Mouse (Mus musculus) adrenal gland, postnatal 36 days (tissue): Measurements from ENCODE around the gene Epb41l1. TPM values are rescaled to one million over a fixed set of nuclear protein-coding genes. Genes with fewer than 3 reads are reported as not detected.

Experiments used
- DNase-seq, 2 experiments: peaks; one replicate each; pipeline ENCODE4 v3.0.0; 2021; ENCODE audit warnings: mixed read lengths in 1 of 2
- total RNA-seq, 2 experiments: library from RNA; stranded (reverse); gene quantifications; 2 replicates each; pipeline ENCODE4 v1.2.3; 2021

Gene Epb41l1
- total RNA-seq, 2 experiments from 2014 or later: 49.7 to 67.5 TPM

DNA sequence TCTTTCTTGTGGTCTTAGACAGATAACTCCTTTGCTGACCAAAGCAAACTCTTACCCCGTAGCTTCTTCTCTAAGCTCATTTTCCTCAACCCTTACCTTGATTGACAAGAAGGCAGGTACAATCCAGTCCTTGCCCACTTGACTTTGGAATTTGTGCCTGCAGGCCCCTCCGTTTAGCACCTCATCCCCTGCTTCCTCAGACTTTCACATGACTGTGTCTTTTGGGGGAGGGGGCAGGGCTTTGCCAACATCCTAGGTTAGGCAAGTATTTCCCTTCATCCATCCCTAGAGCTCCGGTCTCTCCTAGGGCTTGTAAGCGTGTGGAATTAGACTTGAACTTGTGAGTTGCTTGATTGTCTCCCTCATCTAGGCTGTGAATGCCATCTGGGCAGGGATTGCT, 3.0 kb downstream of the Epb41l1 start:
- no peak for DNase-seq

GRCm38 (mm10) chr2:156425618-156426017, 4.9 kb downstream of the Epb41l1 start:
- no peak for DNase-seq

DNA sequence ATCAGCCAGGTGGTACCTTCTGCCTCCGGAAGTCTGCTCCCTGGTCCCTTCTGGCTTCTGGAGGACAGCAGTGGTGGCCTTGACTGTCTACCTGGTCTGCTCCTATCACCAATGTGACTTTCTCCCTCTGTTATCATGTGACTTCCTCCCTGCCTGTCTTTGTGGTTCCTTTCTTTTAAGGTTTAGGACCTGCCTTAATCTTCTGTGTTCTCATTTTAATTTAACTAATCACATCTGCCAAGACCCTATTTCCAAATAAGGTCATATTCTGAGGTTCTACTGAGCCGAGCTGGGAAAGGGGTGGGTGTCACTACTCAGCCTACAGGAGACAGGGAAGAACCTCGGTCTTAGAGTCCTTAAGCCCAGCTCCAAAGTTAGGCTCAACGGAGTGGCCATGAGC, 5.4 kb downstream of the Epb41l1 start:
- DNase-seq: no peak

GRCm38 (mm10) chr2:156429836-156430235, 9.1 kb downstream of the Epb41l1 start:
- DNase-seq: no peak

DNA sequence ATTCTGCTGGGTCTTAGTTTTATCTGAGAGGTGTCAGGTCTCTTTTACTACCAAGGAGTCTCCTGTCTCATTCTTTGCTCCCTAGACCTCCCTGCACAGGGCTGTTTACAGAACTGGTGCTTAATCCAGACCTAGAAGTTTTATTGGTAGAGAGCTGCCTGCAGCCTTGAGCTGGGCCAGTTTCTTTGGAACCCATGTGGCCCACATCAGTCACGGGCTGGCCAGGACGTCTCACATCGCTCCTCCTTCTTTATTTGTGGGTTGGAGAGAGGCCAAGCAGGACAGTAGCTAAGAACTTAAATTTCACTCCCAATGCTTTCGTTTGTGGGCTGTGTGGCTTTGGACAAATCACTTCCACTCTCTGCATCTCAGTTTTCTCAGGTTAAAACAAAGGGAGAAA, 9.6 kb downstream of the Epb41l1 start:
- DNase-seq: peak; percentile 69 to 70

GRCm38 (mm10) chr2:156431409-156431808, 10.7 kb downstream of the Epb41l1 start:
- no peak for DNase-seq

DNA sequence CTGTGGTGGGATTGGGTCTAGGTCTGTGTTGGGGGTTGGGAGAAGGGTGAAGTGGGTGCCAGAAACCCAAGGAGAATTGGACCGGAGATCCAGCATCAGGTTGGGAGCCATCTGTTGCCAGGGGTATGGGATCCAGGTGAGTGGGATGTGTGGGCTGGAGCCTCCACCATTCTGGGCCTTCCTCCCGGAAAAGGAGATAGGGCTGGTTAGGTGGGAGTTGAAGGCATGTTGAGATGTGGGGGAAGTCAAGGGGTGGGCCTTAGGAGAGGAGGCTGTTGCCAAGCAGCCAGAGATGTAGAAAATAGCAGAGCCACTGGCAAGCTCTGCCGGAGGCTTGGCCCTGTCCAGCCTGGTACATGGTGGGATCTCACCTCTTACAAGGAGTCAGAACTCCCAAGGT, 11.4 kb downstream of the Epb41l1 start:
- DNase-seq: no peak

GRCm38 (mm10) chr2:156432874-156433868, 12.5 kb downstream of the Epb41l1 start:
- peak; percentile 82 to 85 for DNase-seq

- DNase-seq: no peak
These were observed 16.9 kb downstream of the Epb41l1 start for GRCm38 (mm10) chr2:156437637-156438036.

DNA sequence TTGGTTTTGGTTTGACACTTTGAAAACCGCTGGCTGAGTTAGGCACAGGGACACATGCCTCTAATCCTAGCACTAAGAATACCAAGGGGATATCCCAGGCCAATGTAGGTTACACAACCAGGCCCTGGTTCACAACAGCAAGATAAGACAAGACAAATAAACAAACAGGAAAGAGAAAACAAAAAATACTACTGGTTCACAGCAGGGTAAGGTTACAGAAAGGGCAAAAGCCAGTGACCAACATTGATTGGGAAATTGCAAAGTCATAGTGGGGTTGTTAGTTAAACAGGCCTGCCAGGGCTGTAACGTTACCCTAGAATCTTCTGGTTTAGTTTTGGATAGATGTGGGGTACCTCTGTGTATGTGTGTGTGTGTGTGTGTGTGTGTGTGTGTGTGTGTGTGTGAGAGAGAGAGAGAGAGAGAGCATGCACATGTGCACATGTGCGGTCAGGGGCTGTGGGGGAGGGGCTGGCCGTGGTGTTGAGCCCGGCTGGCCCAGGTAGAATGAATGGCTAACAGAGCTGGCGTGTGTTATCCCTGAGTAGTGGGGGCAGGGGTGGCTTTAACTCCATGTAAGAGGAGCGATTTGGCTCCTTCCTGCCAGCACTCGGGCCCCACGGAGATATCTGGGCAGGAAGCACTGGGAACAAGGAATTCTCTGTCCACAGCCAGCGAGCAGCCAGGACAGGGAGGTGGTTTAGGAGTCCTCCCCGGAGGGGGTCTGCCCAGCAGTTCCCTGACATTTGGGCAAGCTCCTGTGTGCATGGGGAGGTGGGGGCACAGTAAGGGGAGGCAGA, 19.2 kb downstream of the Epb41l1 start:
- peak in 1 of 2 experiments; percentile 40 for DNase-seq

GRCm38 (mm10) chr2:156441909-156442308, 21.2 kb downstream of the Epb41l1 start:
- DNase-seq: no peak

GRCm38 (mm10) chr2:156443323-156443722, 22.6 kb downstream of the Epb41l1 start:
- no peak for DNase-seq

DNA sequence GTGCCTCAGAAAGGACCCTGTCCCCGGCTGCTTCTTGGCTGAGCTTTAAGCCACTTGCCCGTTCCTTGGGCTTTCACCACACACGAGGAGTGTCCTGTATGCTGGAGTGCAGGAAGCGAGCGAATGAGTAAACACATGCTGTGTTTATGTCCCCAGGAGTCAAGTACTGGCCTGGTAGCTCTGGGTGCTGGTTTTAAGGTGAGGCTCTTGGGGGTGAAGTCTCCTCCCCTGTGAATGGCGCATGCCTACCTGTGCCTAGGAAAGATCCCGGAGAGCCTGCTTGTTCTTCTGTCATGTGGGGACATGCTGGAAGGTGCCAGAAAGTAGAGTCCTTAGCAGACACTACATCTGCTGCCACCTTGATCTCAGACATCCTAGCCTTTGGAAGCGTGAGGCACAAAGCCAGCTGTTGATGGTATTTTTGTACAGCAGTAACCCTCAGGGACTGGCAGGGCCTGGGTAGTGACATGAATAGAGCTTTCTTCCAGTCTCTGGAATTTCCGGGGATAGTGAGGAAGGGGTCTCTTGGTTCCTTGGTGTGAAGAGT, 25.9 kb downstream of the Epb41l1 start:
- DNase-seq: no peak

- DNase-seq: peak; percentile 34 to 61
These were observed 26.9 kb downstream of the Epb41l1 start for GRCm38 (mm10) chr2:156447413-156448295.

GRCm38 (mm10) chr2:156451225-156452148, 30.8 kb downstream of the Epb41l1 start:
- DNase-seq: peak in 1 of 2 experiments; percentile 39

DNA sequence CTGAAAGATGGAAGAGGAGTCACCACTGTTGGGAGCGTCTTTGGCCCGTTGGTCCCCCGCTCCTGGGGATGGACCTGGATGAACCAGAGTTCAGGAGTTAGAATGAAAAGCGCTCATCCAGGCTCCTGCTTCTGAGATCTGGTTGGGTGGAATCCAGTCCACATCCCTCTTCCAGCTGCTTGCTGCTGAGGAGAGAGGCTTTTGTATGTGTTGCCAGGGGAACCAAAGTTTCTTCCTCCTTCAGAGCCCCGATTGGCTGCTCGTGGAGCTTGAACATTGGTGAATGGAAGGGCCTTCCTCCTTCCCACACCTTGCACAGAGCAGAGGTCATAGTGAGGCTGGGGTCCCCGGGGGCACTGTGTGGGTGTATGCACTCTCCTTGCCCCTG, 31.4 kb downstream of the Epb41l1 start:
- DNase-seq: no peak

- peak; percentile 90 to 94 for DNase-seq
These were observed 33.1 kb downstream of the Epb41l1 start for GRCm38 (mm10) chr2:156453822-156454221.

DNA sequence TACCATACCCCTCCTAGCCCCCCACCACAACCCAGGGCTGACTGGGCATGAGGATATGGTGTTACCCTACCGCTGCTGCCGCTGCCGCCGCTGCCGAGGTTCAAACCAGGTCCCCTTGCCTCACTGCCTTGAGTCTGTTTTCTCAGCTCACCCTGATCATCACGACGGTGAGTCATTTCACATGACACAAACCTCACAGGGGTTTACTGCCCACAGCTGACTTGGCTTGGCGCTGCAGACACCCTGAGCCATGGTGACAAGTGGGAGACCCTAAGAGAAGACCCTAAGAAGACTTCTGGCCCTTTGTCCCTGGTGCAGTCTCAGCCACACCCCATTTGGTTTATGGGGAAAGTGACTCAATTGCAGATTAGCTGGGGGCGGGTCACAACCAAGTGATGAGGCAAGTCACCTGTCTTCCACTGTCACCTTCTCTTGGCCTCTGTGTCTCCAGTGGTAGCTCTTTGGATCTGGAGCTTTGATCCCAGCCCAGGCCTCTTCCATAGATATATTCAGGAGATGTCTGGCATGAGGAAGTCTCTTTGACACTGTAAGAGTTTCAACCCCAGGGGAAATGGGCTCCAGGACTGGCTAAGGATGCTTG, 34.9 kb downstream of the Epb41l1 start:
- DNase-seq: peak; percentile 45 to 72

DNA sequence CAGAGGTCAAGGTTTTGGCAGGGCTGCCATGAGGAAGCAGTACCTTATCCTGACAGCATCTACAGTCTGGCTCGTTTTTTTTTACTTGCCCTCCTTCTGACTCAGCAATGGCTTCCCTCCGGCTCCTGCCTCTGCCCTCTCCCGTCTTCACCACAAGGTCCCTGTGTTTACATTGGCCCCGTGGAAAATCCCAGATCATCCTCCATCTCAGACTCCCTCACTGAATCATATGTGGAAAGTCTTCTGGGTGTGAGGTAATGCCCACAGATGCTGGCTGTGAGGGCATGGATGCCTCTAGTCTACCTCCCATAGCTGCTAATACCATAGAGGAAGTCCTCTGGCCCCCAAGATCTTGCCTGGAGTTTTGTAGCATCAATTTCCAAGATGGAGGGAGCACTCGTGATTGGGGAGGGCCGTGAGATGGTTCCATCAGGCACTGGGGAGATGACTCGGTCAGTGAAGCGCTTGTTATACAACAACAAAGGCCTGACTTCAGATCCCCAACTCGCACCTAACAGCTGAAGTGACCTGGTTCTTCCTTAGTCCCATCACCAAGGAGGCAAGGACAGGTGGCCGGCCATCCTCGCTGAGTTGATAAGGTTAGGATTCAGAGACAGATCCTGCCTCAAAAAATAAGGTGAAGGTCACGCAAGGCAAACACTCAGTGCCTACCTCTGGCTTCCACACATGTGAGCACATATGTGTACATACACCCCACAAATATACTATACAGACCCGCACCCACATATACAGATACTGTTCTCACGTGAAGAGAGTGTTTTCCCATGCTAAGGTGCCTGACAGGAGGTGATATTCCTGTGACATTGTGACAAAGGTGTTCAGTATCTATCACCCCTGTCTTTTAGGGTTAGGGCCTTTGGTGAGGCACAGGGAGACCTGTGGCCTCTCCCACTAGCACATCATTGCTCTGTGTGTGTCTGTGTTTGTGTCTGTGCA, 36.0 kb downstream of the Epb41l1 start:
- DNase-seq: no peak
